Mouse (Mus musculus): Measurements from ENCODE around the gene Dido1.

GRCm38 (mm10) chr2:180642555-180643260 is 67.1 kb downstream of the Dido1 start, which contains the start of gene Tcfl5:
- TF ChIP-seq CTCF (IDR thresholded peaks at IDR 0.05; ENCODE audit: borderline replicate concordance, control insufficient read depth, extremely low read depth, insufficient read depth, low read length, poor library complexity): no peak
- no peak for TF ChIP-seq POLR2A (IDR thresholded peaks at IDR 0.05; ENCODE audit: control insufficient read depth, extremely low read depth, insufficient read depth, low read length, poor library complexity)

Data from thymus, adult 2 months (tissue).